Mouse (Mus musculus) liver, postnatal 0 days (tissue): ENCODE data around the gene Olfr1431. TPM values are rescaled to one million over a fixed set of nuclear protein-coding genes. Genes with fewer than 3 reads are reported as not detected.
"Not testable (repeated sequence)": the region's sequence is repeated elsewhere in the genome, so short reads cannot be mapped to it uniquely, and the experiment has no call there.

Experiments used
- ATAC-seq: fragments of 200-750 bp; cut with Nextera tagmentation; 2 replicates; pipeline ENCODE4 v1.8.0; 2017; ENCODE audit warnings: mild to moderate bottlenecking, moderate library complexity
- DNase-seq: peaks from one replicate; pipeline ENCODE4 v3.0.0-alpha.2; 2016
- H3K27ac ChIP-seq: fragments of 300-500 bp; sonication (generic); 2 replicates; pipeline ENCODE4 v1.5.1; 2014; ENCODE audit warnings: antibody characterized with exemption, moderate library complexity, mild to moderate bottlenecking, low read depth
- H3K27me3 ChIP-seq: fragments of 300-500 bp; sonication (generic); 2 replicates; pipeline ENCODE4 v1.6.1; 2014; ENCODE audit warnings: low read length, control low read depth, mixed read lengths; ENCODE audit not compliant: insufficient read depth
- H3K36me3 ChIP-seq: fragments of 300-500 bp; sonication (generic); replicated peaks from 2 replicates; pipeline ENCODE4 v1.6.1; 2014; ENCODE audit warnings: mild to moderate bottlenecking, control low read depth, low read length, moderate library complexity, mixed read lengths; ENCODE audit not compliant: insufficient read depth
- H3K4me1 ChIP-seq: fragments of 300-500 bp; sonication (generic); 2 replicates; pipeline ENCODE4 v1.6.1; 2014; ENCODE audit warnings: antibody characterized with exemption, mild to moderate bottlenecking, control low read depth; ENCODE audit not compliant: insufficient read depth
- H3K4me2 ChIP-seq: fragments of 300-500 bp; sonication (generic); 2 replicates; pipeline ENCODE4 v1.6.1; 2014; ENCODE audit warnings: low read depth, mild to moderate bottlenecking, low read length, moderate library complexity, mixed read lengths
- H3K4me3 ChIP-seq: fragments of 300-500 bp; sonication (generic); 2 replicates; pipeline ENCODE4 v1.5.1; 2014; ENCODE audit warnings: low read depth, low read length
- H3K9ac ChIP-seq: fragments of 300-500 bp; sonication (generic); replicated peaks from 2 replicates; pipeline ENCODE4 v1.6.1; 2014; ENCODE audit warnings: mild to moderate bottlenecking, moderate library complexity
- H3K9me3 ChIP-seq: fragments of 300-500 bp; sonication (generic); 2 replicates; pipeline ENCODE4 v1.6.1; 2016; ENCODE audit warnings: mild to moderate bottlenecking, control low read depth, low read length, mixed read lengths
- CTCF ChIP-seq: sonication (generic); IDR thresholded peaks from 2 replicates; pipeline ENCODE4 v1.5.1; 2016; ENCODE audit warnings: antibody characterized with exemption, low read depth
- EP300 ChIP-seq: IDR thresholded peaks from 2 replicates; pipeline ENCODE4 v1.6.1; 2016; ENCODE audit warnings: antibody characterized with exemption, low read depth, mild to moderate bottlenecking
- WGBS: fragments of 180-500 bp; shearing (Covaris S2); extraction: QIAGEN DNeasy Blood & Tissue Kit; methylation state at CpG from one replicate; pipeline ENCODE4 v1.1.7; 2014; ENCODE audit not compliant: insufficient replicate concordance; 5-methylcytosine and 5-hydroxymethylcytosine counted together
- polyA plus RNA-seq: library from polyadenylated mRNA; unstranded; fragments of >200 nt; fragmentation: Nextera tagmentation; extraction: Ambion mirVana; gene quantifications from 2 replicates; pipeline ENCODE4 v1.2.1, GENCODE M21; 2015

Olfr1431 gene
- not detected in 2 replicates for polyA plus RNA-seq

DNA sequence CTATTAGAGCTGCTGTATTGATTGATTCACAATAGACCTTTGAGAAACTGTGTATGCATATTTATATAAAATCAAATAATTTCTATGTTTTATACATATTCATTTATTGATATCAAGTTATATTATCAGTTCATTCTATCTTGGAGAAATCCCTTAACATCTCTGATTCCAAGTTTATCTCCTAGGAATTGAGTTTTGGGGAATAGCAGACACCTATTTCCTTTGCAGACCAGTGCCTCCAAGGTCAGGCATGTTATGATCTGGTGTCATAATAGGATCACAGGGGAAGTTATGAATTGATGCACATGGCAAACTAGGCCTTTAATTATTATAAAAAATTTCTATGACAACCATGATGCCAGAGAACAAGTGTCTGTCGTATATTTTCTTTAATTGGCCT lies at the start of gene Olfr1431:
TSS of gene Olfr1431 (plus strand) at position 301 of the 400 bp plus-strand sequence.
- Histone ChIP-seq H3K36me3 (no peaks in the 10 kb centered on the region), H3K4me1 (no peaks in the 10 kb centered on the region), H3K27ac (no peak within 1 kb of the TSS), H3K4me3 (no peak within 1 kb of the TSS), H3K9me3 (no peaks in the 10 kb centered on the region), H3K9ac (no peak within 1 kb of the TSS), H3K27me3 (no peaks in the 10 kb centered on the region), H3K4me2 (no peak within 1 kb of the TSS)
- 52% methylated on average over 1 of the region's 1 CpGs for WGBS
- TF ChIP-seq CTCF (no peak), EP300 (no peak)
- DNase-seq (no peak), ATAC-seq (no peak)

GRCm38 (mm10) chr19:12170062-12170599 lies 30.3 kb upstream of the Olfr1431 start, which contains the start of gene Olfr1555-ps1:
Gene Olfr1555-ps1, minus strand, starts transcription at chr19:12170112.
- H3K27me3 ChIP-seq, DNase-seq, ATAC-seq, H3K4me1 ChIP-seq, H3K27ac ChIP-seq, H3K4me3 ChIP-seq, H3K36me3 ChIP-seq, H3K4me2 ChIP-seq, H3K9me3 ChIP-seq, H3K9ac ChIP-seq: not testable (repeated sequence)
- 32% methylated on average over 1 of the region's 1 CpGs for WGBS

GRCm38 (mm10) chr19:12175431-12175830 lies 25.0 kb upstream of the Olfr1431 start:
- H3K9ac ChIP-seq, H3K4me2 ChIP-seq, H3K4me1 ChIP-seq, H3K9me3 ChIP-seq, H3K27ac ChIP-seq, H3K36me3 ChIP-seq, ATAC-seq, H3K4me3 ChIP-seq, DNase-seq, H3K27me3 ChIP-seq: not testable (repeated sequence)
- WGBS: 66% methylated on average over 5 of the region's 5 CpGs

DNA sequence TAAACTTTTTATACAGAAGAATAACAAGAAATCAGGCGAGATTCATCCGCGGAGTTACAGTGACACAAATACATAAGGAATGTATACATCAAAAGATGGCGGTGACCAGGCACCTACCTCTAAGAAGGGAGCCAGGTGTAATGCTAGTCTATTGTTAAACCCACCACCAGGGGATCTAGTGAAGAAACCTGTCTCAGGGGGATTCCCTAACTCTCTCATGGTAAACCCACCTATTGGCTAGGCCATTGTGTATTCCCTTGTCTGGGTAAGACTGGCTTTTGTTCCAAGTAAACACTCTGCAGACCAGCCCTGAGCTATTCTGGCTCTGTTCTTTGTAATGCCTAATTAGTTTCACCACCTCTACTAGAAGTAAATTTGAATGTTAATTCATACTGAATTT lies 1.4 kb upstream of the Olfr1431 start:
- H3K4me1 ChIP-seq, H3K4me3 ChIP-seq, DNase-seq, H3K9me3 ChIP-seq, H3K9ac ChIP-seq, ATAC-seq, H3K27ac ChIP-seq, H3K27me3 ChIP-seq, H3K4me2 ChIP-seq, H3K36me3 ChIP-seq: not testable (repeated sequence)
- 74% methylated on average over 4 of the region's 4 CpGs for WGBS

DNA sequence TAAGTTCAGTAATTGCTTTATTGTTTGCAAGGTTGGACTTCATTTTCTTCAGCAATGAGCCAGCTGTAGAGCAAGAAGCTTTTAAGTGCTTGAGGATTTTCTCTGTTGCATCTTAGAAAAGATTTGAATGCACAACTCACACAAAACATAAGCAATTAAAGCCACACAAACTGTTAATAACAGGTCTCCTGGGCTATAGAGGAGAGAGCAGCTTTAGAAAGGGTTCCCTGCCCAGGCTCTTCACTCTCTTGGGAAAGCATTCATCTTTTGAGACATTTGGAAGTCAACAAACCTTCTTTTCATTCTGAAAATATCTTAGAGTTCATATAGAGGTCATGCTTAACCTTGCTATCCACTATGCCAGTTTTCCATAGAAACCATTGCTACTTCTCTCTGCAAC lies 32.1 kb downstream of the Olfr1431 start, which contains the start of gene Olfr1432:
TSS of gene Olfr1432 (minus strand) at position 101 of the 400 bp plus-strand sequence.
- H3K27ac ChIP-seq, H3K4me2 ChIP-seq, H3K27me3 ChIP-seq, DNase-seq, H3K4me1 ChIP-seq, H3K9ac ChIP-seq, H3K4me3 ChIP-seq, H3K9me3 ChIP-seq, ATAC-seq, H3K36me3 ChIP-seq: not testable (repeated sequence)

- no peak within 1 kb of the TSS for H3K4me3 ChIP-seq
- no peaks in the 10 kb centered on the region for H3K36me3 ChIP-seq
- no peaks in the 10 kb centered on the region for H3K4me1 ChIP-seq
- no peak for ATAC-seq
- TF ChIP-seq EP300: no peak
- TF ChIP-seq CTCF: no peak
- no peak within 1 kb of the TSS for H3K27ac ChIP-seq
- no peak within 1 kb of the TSS for H3K9ac ChIP-seq
- 73% methylated on average over 1 of the region's 1 CpGs for WGBS
- no peaks in the 10 kb centered on the region for H3K9me3 ChIP-seq
- DNase-seq: no peak
- no peak within 1 kb of the TSS for H3K4me2 ChIP-seq
- H3K27me3 ChIP-seq: no peaks in the 10 kb centered on the region
Observed at GRCm38 (mm10) chr19:12241559-12241958, 41.1 kb downstream of the Olfr1431 start, which contains the start of gene Olfr262. Gene Olfr262, minus strand, starts transcription at chr19:12241659.

DNA sequence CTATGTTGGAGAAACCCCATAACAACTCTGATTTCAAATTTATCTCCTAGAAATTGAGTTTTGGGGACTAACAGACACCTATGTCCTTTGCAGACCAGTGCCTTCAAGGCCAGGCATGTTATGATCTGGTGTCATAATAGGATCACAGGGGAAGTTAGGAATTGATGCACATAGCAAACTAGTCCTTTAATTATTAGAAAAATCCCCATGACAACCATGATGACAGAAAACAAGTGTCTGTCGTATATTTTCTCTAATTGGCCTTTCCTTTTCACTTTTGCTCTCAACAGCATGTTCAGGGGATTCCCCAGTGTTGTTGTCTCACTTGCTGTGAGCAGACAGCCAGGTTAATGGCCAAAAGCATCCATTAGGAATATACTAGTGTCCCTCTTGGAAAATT lies 60.3 kb downstream of the Olfr1431 start, which contains the start of gene Olfr235:
TSS of gene Olfr235 (plus strand) at position 301 of the 400 bp plus-strand sequence.
- no peak within 1 kb of the TSS for H3K4me2 ChIP-seq
- H3K9me3 ChIP-seq: no peaks in the 10 kb centered on the region
- no peaks in the 10 kb centered on the region for H3K4me1 ChIP-seq
- H3K36me3 ChIP-seq: no peaks in the 10 kb centered on the region
- WGBS: 43% methylated on average over 1 of the region's 1 CpGs
- TF ChIP-seq EP300 (no peak), CTCF (no peak)
- H3K4me3 ChIP-seq: no peak within 1 kb of the TSS
- DNase-seq (no peak), ATAC-seq (no peak)
- H3K9ac ChIP-seq: no peak within 1 kb of the TSS
- no peaks in the 10 kb centered on the region for H3K27me3 ChIP-seq
- no peak within 1 kb of the TSS for H3K27ac ChIP-seq

Other genes starting within 250 kb of the Olfr1431 start
- 2.6 and 2.7 TPM in 2 replicates for gene Osbp, start 234.7 kb upstream of the Olfr1431 start, polyA plus RNA-seq
- not detected in 2 replicates for gene Olfr1423, start 159.3 kb upstream of the Olfr1431 start, polyA plus RNA-seq
- gene Olfr1424, start 138.0 kb upstream of the Olfr1431 start, polyA plus RNA-seq: not detected in 2 replicates
- gene Olfr1425, start 122.9 kb upstream of the Olfr1431 start, polyA plus RNA-seq: not detected in 2 replicates
- not detected in 2 replicates for gene Olfr1426, start 108.6 kb upstream of the Olfr1431 start, polyA plus RNA-seq
- not detected in 2 replicates for gene Olfr1427, start 97.3 kb upstream of the Olfr1431 start, polyA plus RNA-seq
- gene Olfr1428, start 84.7 kb upstream of the Olfr1431 start, polyA plus RNA-seq: not detected in 2 replicates
- gene Olfr76, start 77.4 kb upstream of the Olfr1431 start, polyA plus RNA-seq: 0.04 TPM in 1 of 2 replicates, not detected in the other
- not detected in 2 replicates for gene Olfr1555-ps1, start 30.5 kb upstream of the Olfr1431 start, polyA plus RNA-seq
- gene Olfr1432, start 32.0 kb downstream of the Olfr1431 start, polyA plus RNA-seq: not detected in 2 replicates
- gene Olfr262, start 41.0 kb downstream of the Olfr1431 start, polyA plus RNA-seq: not detected in 2 replicates
- gene Olfr235, start 60.4 kb downstream of the Olfr1431 start, polyA plus RNA-seq: not detected in 2 replicates
- not detected in 2 replicates for gene Olfr1434, start 79.2 kb downstream of the Olfr1431 start, polyA plus RNA-seq
- not detected in 2 replicates for gene Olfr1436, start 98.5 kb downstream of the Olfr1431 start, polyA plus RNA-seq
- gene Olfr1437, start 124.5 kb downstream of the Olfr1431 start, polyA plus RNA-seq: not detected in 2 replicates
- not detected in 2 replicates for gene Olfr1438-ps1, start 135.3 kb downstream of the Olfr1431 start, polyA plus RNA-seq
- not detected in 2 replicates for gene Olfr1440, start 186.6 kb downstream of the Olfr1431 start, polyA plus RNA-seq
- not detected in 2 replicates for gene Olfr1441, start 216.8 kb downstream of the Olfr1431 start, polyA plus RNA-seq
- gene Pfpl, start 227.3 kb downstream of the Olfr1431 start, polyA plus RNA-seq: not detected in 2 replicates